12 mouse cellular contexts compared by ENCODE assay signal in genomic region chr4:134416602-134417001, GRCm38 (mm10). TPM values are rescaled to one million over a fixed set of nuclear protein-coding genes. Genes with fewer than 3 reads are reported as not detected.
DNase-seq lines count a peak whose midpoint lies in the region; ATAC-seq and TF ChIP-seq lines count a peak whose summit lies in the region.
"Had no signal": no experiment of that assay in that cellular context is flagged by ENCODE, and none has a peak within 500 bp of the region (broad histone marks: within the 10 kb centered on the region; RNA-seq: fewer than 3 reads in every experiment).

No protein-coding gene starts in this region.

- no peak overlapping the region for H3K4me3 ChIP-seq in heart, embryonic 14.5 days (ENCODE audit: control insufficient read depth in 1 of 2, insufficient read depth in 1 of 2, low read depth in 1 of 2, low read length in 2 of 2)
- no peak overlapping the region for H3K4me3 ChIP-seq in heart, postnatal 0 days (ENCODE audit: low read depth, low read length)
- no peak overlapping the region for H3K4me3 ChIP-seq in midbrain, embryonic 14.5 days (replicated peaks; ENCODE audit: low read depth, low read length)
- H3K4me3 ChIP-seq: erythroblast, embryonic 14.5 days had no signal

- H3K9ac ChIP-seq in heart, embryonic 14.5 days (ENCODE audit: low read length) = peak overlapping the region; percentile 25; the same call in 1 of the 2 replicates
- H3K9ac ChIP-seq in heart, postnatal 0 days (replicated peaks; ENCODE audit: low read depth, low read length) = no peak overlapping the region
- peak overlapping the region; percentile 23; the same call in 1 of the 2 replicates for H3K9ac ChIP-seq in midbrain, embryonic 14.5 days (replicated peaks; ENCODE audit: low read length)

- peaks cover 13 to 25% of the 10 kb centered on the region in 2 experiments for H3K4me1 ChIP-seq in heart, embryonic 14.5 days (ENCODE audit: control insufficient read depth in 2 of 2, insufficient read depth in 2 of 2, low read length in 2 of 2)
- peaks cover 5% of the 10 kb centered on the region; the same call in 1 of the 2 replicates for H3K4me1 ChIP-seq in heart, postnatal 0 days (ENCODE audit: control insufficient read depth, insufficient read depth)
- 0 out of 2 replicates have a peak, but pooled peaks cover 3% of the 10 kb centered on the region for H3K4me1 ChIP-seq in midbrain, embryonic 14.5 days (ENCODE audit: control insufficient read depth, insufficient read depth, low read length)

- TF ChIP-seq CTCF in brain, embryonic 14.5 days (IDR thresholded peaks at IDR 0.05; ENCODE audit: borderline replicate concordance, extremely low read depth, insufficient read depth, insufficient read length) = no peak
- TF ChIP-seq CTCF in heart, postnatal 0 days (IDR thresholded peaks at IDR 0.05; ENCODE audit: low read depth) = no peak

- peaks cover 39% of the 10 kb centered on the region for H3K36me3 ChIP-seq in heart, embryonic 14.5 days (ENCODE audit: control insufficient read depth, insufficient read depth, low read length)
- H3K36me3 ChIP-seq in heart, postnatal 0 days (replicated peaks; ENCODE audit: control insufficient read depth, insufficient read depth, low read length) = peaks cover 22% of the 10 kb centered on the region; the same call in 1 of the 2 replicates
- H3K36me3 ChIP-seq in midbrain, embryonic 14.5 days (ENCODE audit: control insufficient read depth, insufficient read depth, low read length) = no peaks in the 10 kb centered on the region

- no peak for TF ChIP-seq POLR2A in brain, embryonic 14.5 days (IDR thresholded peaks at IDR 0.05; ENCODE audit: borderline replicate concordance, extremely low read depth, insufficient read depth, insufficient read length, poor library complexity, severe bottlenecking)

- 48% methylated on average over 15 of the region's 15 CpGs for WGBS in heart, embryonic 14.5 days
- 51% methylated on average over 15 of the region's 15 CpGs for WGBS in heart, postnatal 0 days
- WGBS in midbrain, embryonic 14.5 days = 52% methylated on average over 15 of the region's 15 CpGs

- DNase-seq in heart, adult 8-10 months (ENCODE audit: low spot score) = no peak
- DNase-seq in brain, embryonic 14.5 days (ENCODE audit: low read depth) = peak; percentile 27
- DNase-seq in heart, postnatal 0 days (ENCODE audit: low spot score) = no peak
- peak; percentile 43 for DNase-seq in midbrain, embryonic 14.5 days
- DNase-seq in kidney, postnatal 14 days = no peak
- DNase-seq in testis, postnatal 10 days (ENCODE audit: low spot score) = no peak
- DNase-seq in yolk sac, embryonic 10.5 days (ENCODE audit: low spot score) = no peak
- DNase-seq: kidney, postnatal 4 days had no signal

- TF ChIP-seq EP300 in heart, postnatal 0 days (IDR thresholded peaks at IDR 0.05; ENCODE audit: low read depth) = no peak

- peak overlapping the region in 1 of 2 experiments; percentile 25; a peak in 2 of 4 replicates for H3K27ac ChIP-seq in heart, embryonic 14.5 days (replicated peaks in 1 of 2; ENCODE audit: control insufficient read depth in 1 of 2, insufficient read depth in 1 of 2, low read depth in 2 of 2, low read length in 2 of 2)
- peak overlapping the region; percentile 37; the same call in 1 of the 2 replicates for H3K27ac ChIP-seq in heart, postnatal 0 days (ENCODE audit: low read depth)
- peak overlapping the region; percentile 52 for H3K27ac ChIP-seq in midbrain, embryonic 14.5 days (replicated peaks; ENCODE audit: low read depth, low read length)
- H3K27ac ChIP-seq: stomach, postnatal 0 days had no signal

- no peaks in the 10 kb centered on the region for H3K9me3 ChIP-seq in heart, embryonic 14.5 days (ENCODE audit: control insufficient read depth, low read length)
- no peaks in the 10 kb centered on the region for H3K9me3 ChIP-seq in heart, postnatal 0 days (replicated peaks; ENCODE audit: control insufficient read depth, low read length)
- no peaks in the 10 kb centered on the region for H3K9me3 ChIP-seq in midbrain, embryonic 14.5 days (ENCODE audit: control insufficient read depth, low read length)

- H3K4me2 ChIP-seq in heart, embryonic 14.5 days (ENCODE audit: low read length) = peak overlapping the region; percentile 25
- H3K4me2 ChIP-seq in heart, postnatal 0 days (ENCODE audit: low read depth, low read length) = peak overlapping the region; percentile 33
- H3K4me2 ChIP-seq in midbrain, embryonic 14.5 days (ENCODE audit: low read length) = 0 out of 2 replicates have a peak overlapping the region, but pooled peaks have one; percentile 4

- ATAC-seq in heart, embryonic 14.5 days (ENCODE audit: insufficient number of reproducible peaks, insufficient read depth, low FRiP score, low read depth) = no peak
- peak; percentile 24; the same call in 1 of the 2 replicates for ATAC-seq in heart, postnatal 0 days (ENCODE audit: insufficient read depth, low read depth)
- no peak for ATAC-seq in midbrain, embryonic 14.5 days (ENCODE audit: low FRiP score, low TSS enrichment)
- ATAC-seq: inflammation-experienced regulatory T-cells, adult 6 months had no signal

- H3K27me3 ChIP-seq in heart, embryonic 14.5 days (ENCODE audit: control insufficient read depth, insufficient read depth, low read length) = no peaks in the 10 kb centered on the region
- no peaks in the 10 kb centered on the region for H3K27me3 ChIP-seq in heart, postnatal 0 days (ENCODE audit: control insufficient read depth, insufficient read depth, low read length)
- no peaks in the 10 kb centered on the region for H3K27me3 ChIP-seq in midbrain, embryonic 14.5 days (ENCODE audit: control insufficient read depth, insufficient read depth, low read length)

RNA-seq across cellular contexts. Expression of gene Pafah2, which starts 20.5 kb away (rescaled TPM):
- polyA plus RNA-seq in heart, embryonic 14.5 days (2014; fragmentation: Nextera tagmentation; extraction: Ambion mirVana) = 11.1 and 12.8 TPM in 2 replicates
- total RNA-seq in heart, adult 8-10 months (2022) = 10 to 100 TPM in 1 of 4 experiments, 1 to 10 TPM in 3; 6.8 to 10.7 (median 9.1) TPM
- polyA plus RNA-seq in brain, embryonic 14.5 days (2012; rRNA removed) = 14.0 and 14.6 TPM in 2 replicates
- 16.3 and 17.2 TPM in 2 replicates for total RNA-seq in heart, postnatal 0 days (2014; rRNA removed; ENCODE audit: low replicate concordance)
- 7.2 and 7.8 TPM in 2 replicates for polyA plus RNA-seq in heart, postnatal 0 days (2015; fragmentation: Nextera tagmentation; extraction: Ambion mirVana)
- 5.0 and 6.9 TPM in 2 replicates for polyA plus RNA-seq in midbrain, embryonic 14.5 days (2014; fragmentation: Nextera tagmentation; extraction: Ambion mirVana)
- polyA plus RNA-seq: erythroblast, embryonic 14.5 days had no signal

RNA-seq across cellular contexts. Expression of gene Extl1, which starts 33.0 kb away (rescaled TPM):
- polyA plus RNA-seq in heart, embryonic 14.5 days (2014; fragmentation: Nextera tagmentation; extraction: Ambion mirVana) = 2.8 and 2.9 TPM in 2 replicates
- total RNA-seq in heart, adult 8-10 months (2022) = 10 to 100 TPM; 20.5 to 28.9 (median 23.9) TPM
- 0.32 and 0.40 TPM in 2 replicates for polyA plus RNA-seq in brain, embryonic 14.5 days (2012; rRNA removed)
- 3.1 and 11.5 TPM in 2 replicates for total RNA-seq in heart, postnatal 0 days (2014; rRNA removed; ENCODE audit: low replicate concordance)
- polyA plus RNA-seq in heart, postnatal 0 days (2015; fragmentation: Nextera tagmentation; extraction: Ambion mirVana) = 2.9 and 3.4 TPM in 2 replicates
- polyA plus RNA-seq in midbrain, embryonic 14.5 days (2014; fragmentation: Nextera tagmentation; extraction: Ambion mirVana) = 0.28 and 0.53 TPM in 2 replicates
- polyA plus RNA-seq: erythroblast, embryonic 14.5 days had no signal

RNA-seq across cellular contexts. Expression of gene Stmn1, which starts 51.5 kb away (rescaled TPM):
- 933 and 977 TPM in 2 replicates for polyA plus RNA-seq in heart, embryonic 14.5 days (2014; fragmentation: Nextera tagmentation; extraction: Ambion mirVana)
- total RNA-seq in heart, adult 8-10 months (2022) = 10 to 100 TPM; 20.8 to 26.2 (median 22.0) TPM
- polyA plus RNA-seq in brain, embryonic 14.5 days (2012; rRNA removed) = 1,070 and 2,202 TPM in 2 replicates
- total RNA-seq in heart, postnatal 0 days (2014; rRNA removed; ENCODE audit: low replicate concordance) = 149 and 227 TPM in 2 replicates
- polyA plus RNA-seq in heart, postnatal 0 days (2015; fragmentation: Nextera tagmentation; extraction: Ambion mirVana) = 372 and 387 TPM in 2 replicates
- 6,974 and 7,359 TPM in 2 replicates for polyA plus RNA-seq in midbrain, embryonic 14.5 days (2014; fragmentation: Nextera tagmentation; extraction: Ambion mirVana)

Comparison
In these comparisons a context has a peak if more than half of its experiments do, and no peak if none do; other contexts are left out.
1. DNase-seq: peak in brain, embryonic 14.5 days (single experiment) and midbrain, embryonic 14.5 days (single experiment); none in heart, adult 8-10 months (single experiment), heart, postnatal 0 days (single experiment), kidney, postnatal 14 days (single experiment), testis, postnatal 10 days (single experiment) and yolk sac, embryonic 10.5 days (single experiment).
2. Peak in every context shown above with its lines, with median percentiles within 50 percentile points of each other: H3K4me2 ChIP-seq.